Mouse (Mus musculus): ENCODE results near the gene Six4. TPM values are rescaled to one million over a fixed set of nuclear protein-coding genes. Genes with fewer than 3 reads are reported as not detected.

Six4 gene
- total RNA-seq, 2 experiments from 2014 or later, result 8.8 to 10.3 TPM

Other genes with a start within 250 kb of the Six4 start
- not detected for gene Six6, start 173.6 kb downstream of the Six4 start, total RNA-seq (2021)
- under 1 TPM; 0.43 to 0.47 TPM for gene 4930447C04Rik, start 172.7 kb downstream of the Six4 start, total RNA-seq (2021)
- gene Six1, start 59.6 kb downstream of the Six4 start, total RNA-seq (2021), result 10 to 100 TPM; 43.5 to 46.4 TPM
- gene Mnat1, start 10.3 kb upstream of the Six4 start, total RNA-seq (2021), result 10 to 100 TPM; 19.2 to 20.4 TPM
- gene Trmt5, start 173.3 kb upstream of the Six4 start, total RNA-seq (2021), result 1 to 10 TPM; 6.3 to 7.5 TPM
- 1 to 10 TPM; 4.5 to 5.5 TPM for gene Slc38a6, start 173.3 kb upstream of the Six4 start, total RNA-seq (2021)

Data from gastrocnemius, postnatal 14 days (tissue).